13 mouse cellular contexts compared by ENCODE assay signal in genomic region chr10:41393555-41393954, GRCm38 (mm10). TPM values are rescaled to one million over a fixed set of nuclear protein-coding genes. Genes with fewer than 3 reads are reported as not detected.
A peak's percentile ranks its signal among the peaks of the same experiment; 100 is the strongest.
DNase-seq lines count a peak whose midpoint lies in the region; ATAC-seq and TF ChIP-seq lines count a peak whose summit lies in the region.
"Had no signal": no experiment of that assay in that cellular context is flagged by ENCODE, and none has a peak within 500 bp of the region (broad histone marks: within the 10 kb centered on the region; RNA-seq: fewer than 3 reads in every experiment).

No protein-coding gene starts in this region.

- no peak for TF ChIP-seq EP300 in heart, postnatal 0 days (IDR thresholded peaks at IDR 0.05; ENCODE audit: low read depth)
- TF ChIP-seq EP300 in lung, postnatal 0 days (IDR thresholded peaks at IDR 0.05): no peak

- H3K4me2 ChIP-seq in heart, postnatal 0 days (ENCODE audit: low read depth, low read length): no peak overlapping the region
- no peak overlapping the region for H3K4me2 ChIP-seq in lung, postnatal 0 days (replicated peaks; ENCODE audit: low read depth, low read length)

- 59% methylated on average over 2 of the region's 2 CpGs for WGBS in heart, postnatal 0 days
- WGBS in lung, postnatal 0 days: 52% methylated on average over 2 of the region's 2 CpGs

- H3K27ac ChIP-seq in heart, postnatal 0 days (ENCODE audit: low read depth): no peak overlapping the region
- no peak overlapping the region for H3K27ac ChIP-seq in lung, postnatal 0 days (ENCODE audit: low read length)

- H3K9ac ChIP-seq in heart, postnatal 0 days (replicated peaks; ENCODE audit: low read depth, low read length): no peak overlapping the region
- H3K9ac ChIP-seq in lung, postnatal 0 days (replicated peaks; ENCODE audit: low read depth): no peak overlapping the region

- no peaks in the 10 kb centered on the region for H3K9me3 ChIP-seq in heart, postnatal 0 days (replicated peaks; ENCODE audit: control insufficient read depth, low read length)
- H3K9me3 ChIP-seq in lung, postnatal 0 days (ENCODE audit: low read length): no peaks in the 10 kb centered on the region

- no peak for DNase-seq in heart, postnatal 0 days (ENCODE audit: low spot score)
- DNase-seq in heart, adult 8-10 months (ENCODE audit: low spot score): no peak
- peak; percentile 25 for DNase-seq in lung, postnatal 0 days (ENCODE audit: low spot score)
- no peak for DNase-seq in lung, adult 18-20 months
- no peak for DNase-seq in Patski (ENCODE audit: low read depth, low spot score)
- DNase-seq in retina, embryonic 14.5 days (ENCODE audit: low spot score): peak; percentile 20
- no peak for DNase-seq in ovary, postnatal 10 days (ENCODE audit: low spot score)
- DNase-seq: cerebellum, postnatal 36 days; gastrocnemius, postnatal 25 days; left cerebral cortex, postnatal 4 days; right cerebral cortex, postnatal 4 days had no signal

- H3K4me3 ChIP-seq in heart, postnatal 0 days (ENCODE audit: low read depth, low read length): no peak overlapping the region
- H3K4me3 ChIP-seq in lung, postnatal 0 days (ENCODE audit: low read depth, low read length): no peak overlapping the region

- H3K27me3 ChIP-seq in heart, postnatal 0 days (ENCODE audit: control insufficient read depth, insufficient read depth, low read length): no peaks in the 10 kb centered on the region
- H3K27me3 ChIP-seq in lung, postnatal 0 days (replicated peaks; ENCODE audit: insufficient read depth, low read length): no peaks in the 10 kb centered on the region
- peaks cover 16% of the 10 kb centered on the region for H3K27me3 ChIP-seq in Patski

- no peaks in the 10 kb centered on the region for H3K4me1 ChIP-seq in heart, postnatal 0 days (ENCODE audit: control insufficient read depth, insufficient read depth)
- no peaks in the 10 kb centered on the region for H3K4me1 ChIP-seq in lung, postnatal 0 days (ENCODE audit: insufficient read depth, low read depth, low read length)

- TF ChIP-seq CTCF in heart, postnatal 0 days (IDR thresholded peaks at IDR 0.05; ENCODE audit: low read depth): peak; percentile 35
- TF ChIP-seq CTCF in lung, postnatal 0 days (IDR thresholded peaks at IDR 0.05): peak; percentile 53
- peak; percentile 45 for TF ChIP-seq CTCF in Patski (IDR thresholded peaks at IDR 0.05)

- POLR2A ChIA-PET in Patski (lab: Charles Lee): no interaction called here

- no peak for ATAC-seq in heart, postnatal 0 days (ENCODE audit: insufficient read depth, low read depth)
- no peak for ATAC-seq in lung, postnatal 0 days
- no peak for ATAC-seq in Patski
- ATAC-seq in frontal cortex, adult (ENCODE audit: low TSS enrichment): no peak
- ATAC-seq: activated CD4-positive, CD25-positive, alpha-beta regulatory T cell, adult 4 months had no signal

- H3K36me3 ChIP-seq in heart, postnatal 0 days (replicated peaks; ENCODE audit: control insufficient read depth, insufficient read depth, low read length): no peaks in the 10 kb centered on the region
- H3K36me3 ChIP-seq in lung, postnatal 0 days (ENCODE audit: insufficient read depth, low read length): no peaks in the 10 kb centered on the region

- in situ Hi-C loops in Patski (cut with MboI; ENCODE audit: low pct_unique_long_range_greater_than_20kb): no loop called here

- CTCF ChIA-PET in Patski (lab: Charles Lee): no interaction called here

RNA-seq across cellular contexts. Expression of gene Zbtb24, which starts 56.6 kb away (rescaled TPM):
- total RNA-seq in heart, postnatal 0 days (2014; rRNA removed; ENCODE audit: low replicate concordance): 7.7 and 15.6 TPM in 2 replicates
- 10.7 and 11.6 TPM in 2 replicates for polyA plus RNA-seq in heart, postnatal 0 days (2015; fragmentation: Nextera tagmentation; extraction: Ambion mirVana)
- 1 to 10 TPM; 6.5 to 9.3 (median 7.6) TPM for total RNA-seq in heart, adult 8-10 months (2022)
- polyA plus RNA-seq in lung, postnatal 0 days (2015; fragmentation: Nextera tagmentation; extraction: Ambion mirVana): 14.6 and 14.8 TPM in 2 replicates
- polyA plus RNA-seq in Patski (2021): 17.8 TPM

Comparison
In these comparisons a context has a peak if more than half of its experiments do, and no peak if none do; other contexts are left out.
1. DNase-seq: peak in lung, postnatal 0 days (single experiment) and retina, embryonic 14.5 days (single experiment); none in heart, postnatal 0 days (single experiment), heart, adult 8-10 months (single experiment), lung, adult 18-20 months (0 of 2), Patski (single experiment) and ovary, postnatal 10 days (single experiment).
2. Peak in every context shown above with its lines, with median percentiles within 50 percentile points of each other: CTCF ChIP-seq.